Mouse (Mus musculus) cortical plate, adult 2 months (tissue): ENCODE data around the gene Ykt6.

Experiments
- CTCF ChIP-seq: fragments of 200-500 bp; IDR thresholded peaks from 2 replicates; pipeline ENCODE4 v1.5.1; 2011; ENCODE audit warnings: mild to moderate bottlenecking, control low read depth, low read length; ENCODE audit not compliant: insufficient read depth; ENCODE audit errors: extremely low read depth
- POLR2A ChIP-seq: fragments of 200-500 bp; IDR thresholded peaks from 2 replicates; pipeline ENCODE4 v1.6.1; 2011; ENCODE audit warnings: mild to moderate bottlenecking, low read length, control low read depth; ENCODE audit not compliant: insufficient read depth; ENCODE audit errors: extremely low read depth

DNA sequence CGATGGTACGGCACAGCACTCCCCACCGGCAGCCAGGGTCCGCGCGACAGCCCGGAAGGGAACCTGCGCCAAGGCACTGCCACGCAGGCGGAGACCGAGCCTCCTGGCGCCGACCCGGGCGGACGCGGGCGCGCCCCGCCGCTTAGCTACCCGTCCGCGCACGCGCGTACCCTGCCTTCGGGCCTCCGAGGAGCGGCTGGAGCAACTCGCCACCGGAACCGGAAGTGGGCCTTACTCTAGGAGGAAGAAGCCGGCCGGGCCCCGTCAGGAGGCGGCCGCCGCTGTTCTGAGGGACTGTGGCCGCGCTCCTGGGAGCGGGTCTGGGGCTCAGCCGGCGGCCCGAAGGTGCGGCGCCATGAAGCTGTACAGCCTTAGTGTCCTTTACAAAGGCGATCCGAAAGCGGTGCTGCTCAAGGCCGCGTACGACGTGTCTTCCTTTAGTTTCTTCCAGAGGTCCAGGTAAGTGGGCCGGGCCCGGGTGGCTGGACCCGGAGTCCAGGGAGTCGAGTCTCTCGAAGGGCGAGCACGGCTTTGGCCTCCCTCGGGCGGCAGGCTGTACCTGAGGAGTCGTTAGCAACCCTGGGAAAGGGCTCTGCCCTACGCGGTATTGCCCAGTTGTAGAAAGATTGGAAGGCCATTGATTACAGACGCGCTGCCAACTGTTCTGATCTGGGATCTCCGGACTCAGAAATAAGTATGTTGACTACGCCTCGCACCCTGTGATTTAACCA, at the start of gene Ykt6:
- TF ChIP-seq CTCF (no peak), POLR2A (peak; percentile 77)
